Mouse (Mus musculus): ENCODE results near the gene Clca1. TPM values are rescaled to one million over a fixed set of nuclear protein-coding genes. Genes with fewer than 3 reads are reported as not detected.

Clca1 gene
- polyA plus RNA-seq, 1 experiment = 0.07 TPM

Other genes with a start within 250 kb of the Clca1 start
- gene Clca3a2, start 213.3 kb downstream of the Clca1 start, polyA plus RNA-seq (2012; rRNA removed) = 14.2 and 24.4 TPM in 2 replicates
- gene Clca3b, start 183.4 kb downstream of the Clca1 start, polyA plus RNA-seq (2012; rRNA removed) = not detected in 2 replicates
- gene Clca4b, start 100.2 kb downstream of the Clca1 start, polyA plus RNA-seq (2012; rRNA removed) = 0.03 and 0.06 TPM in 2 replicates
- not detected in 2 replicates for gene Clca4a, start 57.7 kb downstream of the Clca1 start, polyA plus RNA-seq (2012; rRNA removed)
- gene Clca2, start 66.7 kb upstream of the Clca1 start, polyA plus RNA-seq (2012; rRNA removed) = 0.63 and 0.96 TPM in 2 replicates
- gene Odf2l, start 85.8 kb upstream of the Clca1 start, polyA plus RNA-seq (2012; rRNA removed) = 4.5 and 5.4 TPM in 2 replicates